Mouse (Mus musculus): Measurements from ENCODE around the gene Rsrp1. TPM values are rescaled to one million over a fixed set of nuclear protein-coding genes. Genes with fewer than 3 reads are reported as not detected.

Gene Rsrp1
- polyA plus RNA-seq, 1 experiment = 533 TPM

DNA sequence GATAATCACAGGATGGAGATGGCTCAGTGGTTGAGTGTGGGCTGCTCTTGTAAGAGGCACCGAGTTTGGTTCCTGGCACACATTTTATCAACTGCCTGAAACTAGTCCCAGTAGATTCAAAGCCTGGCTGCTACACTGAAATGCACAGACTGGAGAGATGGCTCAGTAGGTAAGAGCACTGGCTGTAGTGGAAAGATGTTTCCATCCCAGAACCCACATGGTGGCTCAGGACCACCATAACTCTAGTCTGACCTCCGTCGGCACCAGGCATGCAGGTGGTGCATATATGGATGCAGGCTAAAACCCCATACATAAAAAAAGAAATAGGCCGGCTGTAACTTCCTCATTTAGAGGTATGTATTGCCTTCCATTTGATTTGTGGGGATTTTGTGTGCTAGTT is 6.1 kb downstream of the Rsrp1 start:
- TF ChIP-seq POLR2A (IDR thresholded peaks at IDR 0.05; ENCODE audit: borderline replicate concordance, extremely low read depth, low read depth, low read length) (no peak), CTCF (IDR thresholded peaks at IDR 0.05; ENCODE audit: insufficient read depth, low read length) (no peak)
- no peak overlapping the region for H3K4me3 ChIP-seq (replicated peaks; ENCODE audit: extremely low read depth, low read depth, low read length)
- 72% methylated on average over 4 of the region's 4 CpGs for WGBS
- no peak for DNase-seq
- peaks cover 5% of the 10 kb centered on the region for H3K4me1 ChIP-seq (ENCODE audit: control insufficient read depth, insufficient read depth, low read length)

DNA sequence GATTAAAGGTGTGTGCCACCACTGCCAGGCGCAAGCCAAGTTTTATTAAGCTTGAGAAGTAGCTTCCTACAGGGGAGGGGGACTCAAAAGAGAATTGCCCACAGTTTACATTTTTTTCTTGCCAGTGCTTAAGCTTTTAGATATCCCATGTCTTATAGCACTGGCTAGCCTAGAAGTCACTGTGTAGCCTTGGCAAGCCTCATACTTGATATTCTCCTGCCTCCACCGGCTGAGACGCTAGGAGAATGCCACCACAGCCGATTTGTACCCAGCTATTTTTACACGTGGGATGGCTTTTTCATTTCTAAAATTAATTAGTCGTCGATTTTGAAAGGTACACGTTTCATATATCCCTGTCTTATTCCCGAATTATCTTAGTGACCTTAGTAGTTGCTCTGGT is 6.8 kb downstream of the Rsrp1 start:
- H3K4me1 ChIP-seq (ENCODE audit: control insufficient read depth, insufficient read depth, low read length) = peaks cover 5% of the 10 kb centered on the region
- WGBS = 21% methylated on average over 9 of the region's 9 CpGs
- no peak for DNase-seq
- peak overlapping the region; percentile 69 for H3K4me3 ChIP-seq (replicated peaks; ENCODE audit: extremely low read depth, low read depth, low read length)
- TF ChIP-seq POLR2A (IDR thresholded peaks at IDR 0.05; ENCODE audit: borderline replicate concordance, extremely low read depth, low read depth, low read length) (no peak), CTCF (IDR thresholded peaks at IDR 0.05; ENCODE audit: insufficient read depth, low read length) (no peak)

DNA sequence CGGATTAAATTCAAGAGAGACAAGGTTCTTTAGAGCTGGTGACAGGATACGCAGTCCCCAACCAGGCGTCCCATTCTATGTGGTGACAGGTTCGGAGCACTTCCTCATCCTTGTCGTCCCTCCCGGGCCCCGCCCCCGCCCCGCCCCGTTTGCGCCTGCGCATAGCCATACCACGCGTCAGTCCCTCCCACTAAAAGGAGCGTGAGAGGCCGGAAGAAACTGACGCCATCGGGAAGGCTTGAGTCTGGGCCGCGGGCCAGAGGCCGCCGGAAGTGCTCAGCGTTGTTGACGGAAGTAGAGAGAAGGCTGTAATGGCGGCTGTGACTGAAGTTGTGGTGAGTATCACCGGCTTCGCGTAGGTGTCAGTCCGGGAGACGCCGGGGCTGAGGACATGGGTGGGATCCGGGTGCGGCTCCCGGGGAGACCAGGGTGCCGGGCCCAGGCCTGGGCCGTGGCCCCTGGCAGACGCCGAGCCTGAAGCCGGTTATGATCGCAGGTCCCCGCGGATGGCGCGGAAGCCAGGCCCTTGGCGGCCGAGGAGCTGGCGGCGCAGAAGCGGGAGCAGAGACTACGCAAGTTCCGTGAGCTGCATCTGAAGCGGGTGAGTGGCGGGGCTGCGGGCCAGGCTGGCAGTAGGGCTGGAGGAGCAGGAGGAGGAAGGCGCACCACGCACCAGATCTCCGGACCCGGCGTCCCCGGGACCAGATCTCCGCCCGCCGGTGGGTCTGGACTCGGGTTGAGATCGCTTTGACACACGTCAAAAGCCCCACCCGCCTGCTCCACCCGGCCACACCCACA is 7.5 kb downstream of the Rsrp1 start, which contains the start of gene Syf2:
Gene Syf2 (plus strand): TSS at position 215 of the 798 bp plus-strand sequence.
- Histone ChIP-seq H3K4me3 (replicated peaks; ENCODE audit: extremely low read depth, low read depth, low read length) (peak within 1 kb of the TSS; percentile 88), H3K4me1 (ENCODE audit: control insufficient read depth, insufficient read depth, low read length) (peaks cover 2% of the 10 kb centered on the region)
- under 1% methylated on average over 68 of the region's 68 CpGs for WGBS
- TF ChIP-seq POLR2A (IDR thresholded peaks at IDR 0.05; ENCODE audit: borderline replicate concordance, extremely low read depth, low read depth, low read length) (peak; percentile 75; the same call in 1 of the 2 replicates), CTCF (IDR thresholded peaks at IDR 0.05; ENCODE audit: insufficient read depth, low read length) (no peak)
- DNase-seq = peak; percentile 91

DNA sequence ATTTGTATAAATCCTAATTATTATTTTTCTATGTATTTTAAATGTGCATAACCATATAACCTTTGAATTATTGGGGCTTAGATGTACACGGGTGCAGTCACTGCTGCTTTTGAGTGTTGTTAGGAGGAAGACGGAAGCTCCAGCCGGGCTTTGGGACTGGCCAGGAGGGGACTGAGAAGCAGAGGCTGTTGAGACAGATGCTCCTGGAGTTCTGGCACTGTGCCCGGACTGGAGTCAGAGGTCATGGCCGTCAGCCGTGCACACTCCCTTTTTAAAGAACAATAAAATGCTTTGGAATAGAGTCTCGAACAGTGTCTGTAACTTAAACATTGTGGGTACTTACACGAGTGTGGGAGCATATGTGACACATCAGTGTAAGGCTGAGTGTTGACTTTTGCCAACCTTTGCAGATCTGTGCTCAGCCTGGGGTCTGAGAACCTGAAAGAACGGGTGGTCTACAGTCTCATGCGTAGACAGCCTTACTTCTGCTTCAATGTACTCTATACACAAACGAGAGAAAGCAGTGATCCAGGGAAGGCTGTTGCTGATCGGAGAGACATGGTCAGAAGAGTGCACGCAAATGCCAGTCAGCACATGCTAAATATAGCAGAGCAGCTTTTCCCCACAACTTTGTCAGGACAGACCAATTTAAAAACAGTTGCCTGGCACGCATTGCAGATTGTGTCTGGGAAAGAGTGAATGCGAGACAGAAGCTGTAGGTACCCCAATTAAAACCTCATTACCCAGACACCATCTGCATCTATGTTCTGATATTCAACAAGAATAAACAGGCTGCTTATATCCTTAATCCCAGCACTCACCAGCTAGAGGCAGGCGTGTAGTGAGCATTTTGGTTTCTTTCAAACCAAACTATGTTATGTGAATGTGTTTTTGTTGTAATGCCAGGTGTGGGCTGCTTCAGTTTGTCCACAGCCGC is 14.1 kb downstream of the Rsrp1 start:
- 47% methylated on average over 17 of the region's 17 CpGs for WGBS
- TF ChIP-seq CTCF (IDR thresholded peaks at IDR 0.05; ENCODE audit: insufficient read depth, low read length) (no peak), POLR2A (IDR thresholded peaks at IDR 0.05; ENCODE audit: borderline replicate concordance, extremely low read depth, low read depth, low read length) (no peak)
- no peaks in the 10 kb centered on the region for H3K4me1 ChIP-seq (ENCODE audit: control insufficient read depth, insufficient read depth, low read length)
- no peak overlapping the region for H3K4me3 ChIP-seq (replicated peaks; ENCODE audit: extremely low read depth, low read depth, low read length)
- DNase-seq = no peak

DNA sequence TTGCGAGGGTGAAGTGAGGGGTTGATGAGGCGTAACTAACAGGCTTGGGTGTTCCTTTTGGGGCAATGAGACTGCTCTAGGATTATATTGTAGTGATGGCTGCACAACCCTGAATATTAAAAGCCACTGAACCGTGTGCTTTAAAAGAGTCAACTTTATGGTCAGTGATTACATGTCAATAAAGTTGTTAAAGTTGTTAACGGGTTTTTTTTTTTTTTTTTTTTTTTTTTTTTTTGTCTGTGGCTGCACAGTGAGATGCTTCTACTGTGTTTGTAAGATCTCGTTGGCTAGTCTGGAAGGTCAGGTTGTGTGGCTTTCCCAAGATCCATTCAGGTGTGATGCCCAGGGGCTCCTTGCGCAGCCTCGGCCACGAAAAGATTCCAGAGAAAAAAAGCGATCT is 16.5 kb downstream of the Rsrp1 start:
- no peak overlapping the region for H3K4me3 ChIP-seq (replicated peaks; ENCODE audit: extremely low read depth, low read depth, low read length)
- no peaks in the 10 kb centered on the region for H3K4me1 ChIP-seq (ENCODE audit: control insufficient read depth, insufficient read depth, low read length)
- 51% methylated on average over 9 of the region's 9 CpGs for WGBS
- no peak for DNase-seq
- TF ChIP-seq CTCF (IDR thresholded peaks at IDR 0.05; ENCODE audit: insufficient read depth, low read length) = no peak
- TF ChIP-seq POLR2A (IDR thresholded peaks at IDR 0.05; ENCODE audit: borderline replicate concordance, extremely low read depth, low read depth, low read length) = no peak

DNA sequence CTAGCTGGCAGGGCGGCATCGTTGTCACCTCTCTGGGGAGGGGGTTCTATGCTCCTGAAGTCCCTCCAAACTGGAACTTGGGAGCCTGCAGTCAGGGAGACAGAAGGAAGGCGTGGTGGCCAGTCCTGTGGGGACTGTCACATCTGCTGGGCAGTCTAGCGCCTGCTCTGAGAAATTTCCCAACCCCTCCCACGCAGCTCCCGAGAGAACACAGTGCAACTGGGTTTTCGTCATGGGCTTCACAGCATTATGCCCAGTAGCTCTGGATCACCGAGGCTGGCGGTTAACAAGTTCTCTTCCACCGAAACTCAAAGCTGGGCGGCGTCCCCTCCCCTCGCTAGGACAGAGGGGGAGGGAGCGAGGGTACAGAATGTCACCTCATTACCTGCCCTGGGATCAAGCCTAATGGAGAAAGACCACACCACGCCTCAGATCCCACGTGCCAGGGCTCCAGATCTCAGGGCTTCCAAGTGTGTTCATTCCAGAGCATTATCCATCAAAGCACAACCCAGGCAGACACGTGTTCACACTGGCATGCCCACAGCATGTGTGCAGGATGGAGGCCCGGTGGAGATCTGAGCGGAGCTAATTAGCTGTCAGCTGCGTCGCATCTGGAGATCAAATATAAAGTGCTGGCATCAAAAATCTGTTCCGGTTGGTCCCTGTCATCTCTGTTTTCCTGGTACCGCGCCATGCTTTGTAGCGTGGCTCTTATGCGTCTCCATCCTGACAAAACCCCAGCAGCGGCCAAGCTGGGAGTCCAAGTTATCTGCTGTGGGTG is 20.6 kb downstream of the Rsrp1 start:
- DNase-seq = no peak
- H3K4me3 ChIP-seq (replicated peaks; ENCODE audit: extremely low read depth, low read depth, low read length) = no peak overlapping the region
- 41% methylated on average over 27 of the region's 27 CpGs for WGBS
- TF ChIP-seq POLR2A (IDR thresholded peaks at IDR 0.05; ENCODE audit: borderline replicate concordance, extremely low read depth, low read depth, low read length) = no peak
- TF ChIP-seq CTCF (IDR thresholded peaks at IDR 0.05; ENCODE audit: insufficient read depth, low read length) = no peak
- H3K4me1 ChIP-seq (ENCODE audit: control insufficient read depth, insufficient read depth, low read length) = peaks cover 3% of the 10 kb centered on the region

DNA sequence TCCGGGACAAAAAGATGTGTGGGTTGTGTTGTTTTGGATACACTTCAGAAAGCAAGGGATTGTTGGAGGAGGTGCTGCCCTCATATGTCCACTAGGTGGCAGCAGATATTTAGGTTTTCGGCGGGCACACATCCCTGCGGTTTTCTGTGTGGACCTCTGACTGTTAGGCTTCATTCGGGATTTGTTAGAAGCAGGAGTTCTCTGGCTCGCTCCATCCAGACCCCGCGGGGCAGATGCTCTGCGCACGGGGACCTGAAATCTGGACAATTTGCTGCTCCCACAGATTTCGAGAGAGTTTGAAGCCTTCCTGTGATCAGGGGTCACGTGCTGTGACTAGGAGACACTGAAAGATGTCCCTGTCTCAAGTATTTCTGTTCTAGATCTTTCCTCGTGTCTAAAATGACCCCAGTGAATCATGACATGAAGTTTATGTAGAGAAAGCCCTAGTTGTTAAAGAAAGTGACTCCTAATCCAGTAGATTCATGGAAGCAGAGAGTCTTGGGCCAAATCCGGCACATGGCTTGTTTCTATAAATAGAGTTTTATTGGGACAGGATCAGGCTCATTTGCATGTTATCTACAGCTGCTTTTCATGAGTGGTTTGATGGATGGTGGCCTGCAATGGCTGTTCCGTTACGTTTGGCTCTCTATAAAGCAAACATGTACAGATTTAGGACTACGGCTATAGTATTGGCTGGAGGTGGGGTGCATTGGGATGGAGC is 22.8 kb downstream of the Rsrp1 start:
- no peak overlapping the region for H3K4me3 ChIP-seq (replicated peaks; ENCODE audit: extremely low read depth, low read depth, low read length)
- TF ChIP-seq POLR2A (IDR thresholded peaks at IDR 0.05; ENCODE audit: borderline replicate concordance, extremely low read depth, low read depth, low read length) = no peak
- peak; percentile 77 for TF ChIP-seq CTCF (IDR thresholded peaks at IDR 0.05; ENCODE audit: insufficient read depth, low read length)
- WGBS = 6% methylated on average over 17 of the region's 17 CpGs
- peak; percentile 63 for DNase-seq
- peaks cover 3% of the 10 kb centered on the region for H3K4me1 ChIP-seq (ENCODE audit: control insufficient read depth, insufficient read depth, low read length)

DNA sequence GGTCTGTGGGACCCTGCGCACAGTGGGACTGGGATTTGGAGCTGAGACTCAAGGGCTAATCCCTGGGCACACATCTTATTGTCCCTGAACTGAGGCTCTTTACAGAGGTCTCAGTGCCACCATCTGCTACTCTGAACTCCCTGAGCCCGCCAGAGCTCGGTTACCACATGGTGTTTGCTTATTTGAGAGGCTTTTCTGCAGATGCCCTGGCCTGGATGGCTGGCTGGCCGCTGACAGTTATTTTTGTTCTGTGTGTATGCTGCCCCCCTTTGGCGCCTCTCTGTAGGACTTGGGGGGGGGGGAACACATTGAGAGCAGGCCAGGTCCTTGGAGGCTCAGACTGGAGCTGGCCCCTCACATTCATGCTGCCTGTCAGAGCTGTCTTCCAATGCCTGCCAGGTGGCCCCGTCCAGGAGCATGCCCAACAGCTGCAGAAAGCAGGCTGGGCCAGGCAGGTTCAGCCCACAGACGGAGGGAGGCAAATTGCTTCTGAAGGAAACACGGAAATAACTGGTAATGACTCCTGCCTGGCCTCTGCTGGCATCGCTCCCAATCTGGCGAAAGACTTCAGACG is 27.2 kb downstream of the Rsrp1 start:
- Histone ChIP-seq H3K4me1 (ENCODE audit: control insufficient read depth, insufficient read depth, low read length) (peaks cover 3% of the 10 kb centered on the region), H3K4me3 (replicated peaks; ENCODE audit: extremely low read depth, low read depth, low read length) (no peak overlapping the region)
- TF ChIP-seq CTCF (IDR thresholded peaks at IDR 0.05; ENCODE audit: insufficient read depth, low read length) = no peak
- no peak for TF ChIP-seq POLR2A (IDR thresholded peaks at IDR 0.05; ENCODE audit: borderline replicate concordance, extremely low read depth, low read depth, low read length)
- DNase-seq = no peak
- 12% methylated on average over 11 of the region's 11 CpGs for WGBS

Measured in lung, adult 2 months (tissue).